Mouse (Mus musculus) CD4-positive, CD25-positive, alpha-beta regulatory T cell, adult 2 months (primary cell): ENCODE measurements at regions not wholly inside any gene's neighbourhood (a gene's known extent, or its start where the extent isn't known, plus 50 kb on each side); places are given as distances from the start of the nearest gene placed in this dataset.

ENCODE experiments used
- DNase-seq: peaks from one replicate; pipeline ENCODE4 v3.0.0-alpha.2; 2012; ENCODE audit warnings: low read depth, low spot score

DNA sequence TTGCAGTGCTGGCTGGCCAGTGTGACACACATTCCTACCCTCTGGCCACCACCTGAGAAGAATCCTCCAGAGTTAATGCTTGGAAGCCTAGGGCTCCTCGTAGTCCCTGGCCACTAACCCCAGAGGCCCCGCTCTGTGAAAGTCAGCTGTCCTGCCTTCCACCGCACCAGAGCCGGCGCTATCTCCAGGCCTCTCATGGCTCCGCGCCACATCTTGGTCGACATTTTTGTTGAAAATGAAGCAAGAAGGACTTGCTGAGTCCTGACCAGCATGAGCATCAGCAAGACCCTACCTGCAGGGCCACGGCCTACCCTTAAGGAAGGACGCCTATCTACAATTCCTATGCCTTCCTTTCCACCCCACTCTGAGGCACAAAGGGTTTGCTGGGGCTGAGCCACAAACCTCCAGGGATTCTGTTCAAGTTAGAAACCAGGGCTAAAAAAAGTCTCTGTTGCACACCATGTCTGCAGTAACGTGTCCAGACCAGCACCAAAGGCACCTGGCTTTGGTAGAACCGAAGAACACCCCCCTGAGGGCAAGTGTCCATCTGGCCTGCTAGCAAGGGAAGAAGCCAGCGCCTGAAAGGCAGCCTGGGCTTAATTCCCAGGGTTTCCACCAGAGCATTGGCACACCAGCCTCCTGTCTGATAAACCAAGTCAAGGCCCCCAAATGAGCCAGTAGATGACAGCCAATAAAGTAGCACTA lies 97.5 kb upstream of the Spred2 start:
- no peak for DNase-seq

DNA sequence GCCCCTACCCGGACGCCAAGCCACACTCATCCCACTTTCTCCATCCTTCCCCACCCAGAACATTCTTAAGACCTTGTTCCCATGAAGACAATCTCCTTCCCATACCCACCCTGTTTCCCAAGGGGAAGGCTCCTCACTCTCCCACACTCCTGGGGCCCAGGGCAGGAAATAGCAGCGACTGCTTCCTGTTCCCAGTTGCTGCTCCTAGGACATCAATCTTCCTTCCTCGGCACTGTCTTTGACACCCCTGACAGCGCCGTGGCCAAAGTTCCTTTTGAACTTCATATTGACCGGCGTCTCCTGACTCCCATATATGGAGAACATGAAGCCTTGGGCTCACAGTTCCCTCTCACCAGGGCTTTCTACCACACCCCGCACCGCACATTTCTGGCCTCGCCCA lies 96.2 kb upstream of the Spred2 start:
- no peak for DNase-seq

DNA sequence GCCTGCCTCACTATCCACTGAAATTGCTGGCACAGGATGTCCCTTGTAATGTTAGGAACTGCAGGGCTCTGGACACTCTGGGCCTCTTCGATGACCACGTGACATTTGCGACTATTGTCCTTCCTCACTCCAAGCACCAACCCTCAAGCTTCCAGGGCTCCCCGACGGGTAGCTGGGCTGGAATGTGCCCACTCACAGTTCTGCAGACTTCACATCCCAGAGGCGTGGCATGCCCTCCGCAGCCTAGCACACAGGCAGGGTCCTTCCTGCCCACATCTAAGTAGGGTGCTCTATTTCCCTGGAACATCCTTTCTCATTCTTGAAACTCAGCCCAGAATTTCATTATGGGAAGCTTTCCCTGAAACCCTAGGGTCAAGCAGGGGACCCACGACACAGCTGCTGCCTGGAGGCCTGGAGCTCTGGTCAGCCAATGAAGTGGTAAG lies 95.2 kb upstream of the Spred2 start:
- no peak for DNase-seq

DNA sequence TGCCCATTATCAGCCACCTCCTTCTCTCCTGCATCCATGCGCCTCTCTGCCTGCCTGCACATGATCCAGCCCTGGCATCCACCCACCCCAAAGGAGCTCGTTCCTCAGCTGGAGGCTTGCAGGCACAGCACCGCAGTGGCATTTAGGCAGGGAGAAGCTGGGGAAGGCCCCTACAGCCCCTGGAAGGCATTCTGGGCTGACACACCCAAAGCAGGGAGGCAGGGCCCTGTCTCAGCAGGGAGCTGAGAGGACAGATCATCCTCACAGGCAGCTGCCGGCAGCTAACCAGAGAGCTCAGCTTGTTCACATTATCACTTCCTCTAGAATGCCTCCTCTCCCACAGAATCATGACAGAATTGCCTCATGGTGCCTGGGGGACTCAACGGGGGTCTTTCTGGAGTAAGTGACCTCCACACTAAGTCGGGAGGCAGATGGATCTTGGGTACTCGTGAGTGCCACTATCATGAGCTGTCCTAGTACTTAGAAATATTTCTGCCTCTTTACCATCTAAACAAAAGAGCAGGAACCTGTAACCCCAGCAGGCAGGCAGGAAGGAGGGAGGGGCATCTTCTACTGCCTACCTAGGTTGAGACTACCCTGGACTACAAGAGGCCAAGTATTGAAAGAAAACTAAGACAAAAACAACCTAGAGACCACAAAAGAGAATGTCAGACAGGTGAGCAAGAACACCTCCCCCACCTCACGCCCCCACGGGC lies 94.5 kb upstream of the Spred2 start:
- peak; percentile 38 for DNase-seq

DNA sequence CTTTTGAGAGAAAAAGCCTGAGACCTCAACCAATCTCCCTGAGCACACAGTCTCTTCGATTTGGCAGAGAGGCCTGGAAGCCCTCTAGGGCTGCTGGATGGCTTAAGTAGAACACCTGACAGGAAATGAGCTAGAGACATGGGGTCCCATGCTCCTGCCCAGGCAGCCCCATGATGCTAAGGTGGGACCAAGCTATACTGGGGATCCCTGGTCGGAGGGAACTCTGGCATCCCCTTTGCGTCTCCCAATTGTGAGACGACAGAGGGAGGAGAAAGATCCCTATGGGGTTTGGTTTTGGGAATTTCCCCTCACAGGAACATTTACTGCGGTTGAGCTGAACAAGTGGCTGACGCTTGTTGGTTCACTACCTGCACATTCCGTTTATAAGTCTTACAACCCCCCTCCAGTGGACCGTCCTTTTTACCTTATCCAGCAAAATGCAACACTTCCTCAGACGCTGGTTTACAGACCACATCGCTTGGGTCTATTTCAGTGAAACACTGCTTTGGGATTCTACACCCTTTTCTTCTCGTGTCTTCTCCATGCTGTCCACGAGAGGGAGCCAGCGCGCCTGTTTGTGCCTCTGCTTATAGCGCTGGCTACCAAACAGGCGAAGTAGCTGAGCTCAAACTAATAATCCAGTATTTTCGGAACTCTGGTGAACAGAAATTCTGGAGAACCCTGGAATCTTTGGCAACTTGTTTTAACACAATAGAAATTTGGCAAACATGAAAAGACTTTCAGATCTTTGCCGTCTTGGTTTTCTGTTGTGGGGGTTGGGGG lies 93.7 kb upstream of the Spred2 start:
- peak; percentile 91 for DNase-seq

DNA sequence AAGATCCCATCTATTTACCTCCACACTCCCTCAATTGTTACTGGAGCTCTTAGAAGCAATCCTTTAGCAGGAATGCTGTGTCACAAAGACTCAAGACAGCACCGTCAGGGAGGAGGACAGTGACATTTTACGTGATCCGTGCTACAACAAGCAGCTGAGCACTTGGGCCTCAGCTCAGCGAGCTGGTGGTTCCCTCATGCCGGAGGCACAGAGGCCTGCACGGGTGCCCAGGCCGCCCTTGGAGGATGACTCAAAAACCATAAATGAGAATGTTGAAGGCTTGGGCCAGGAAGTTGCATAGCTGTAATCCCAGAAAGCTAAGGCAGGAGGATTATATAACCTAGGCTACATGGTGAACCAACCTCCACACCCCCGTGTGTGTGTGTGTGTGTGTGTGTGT lies 89.6 kb upstream of the Spred2 start:
- no peak for DNase-seq

DNA sequence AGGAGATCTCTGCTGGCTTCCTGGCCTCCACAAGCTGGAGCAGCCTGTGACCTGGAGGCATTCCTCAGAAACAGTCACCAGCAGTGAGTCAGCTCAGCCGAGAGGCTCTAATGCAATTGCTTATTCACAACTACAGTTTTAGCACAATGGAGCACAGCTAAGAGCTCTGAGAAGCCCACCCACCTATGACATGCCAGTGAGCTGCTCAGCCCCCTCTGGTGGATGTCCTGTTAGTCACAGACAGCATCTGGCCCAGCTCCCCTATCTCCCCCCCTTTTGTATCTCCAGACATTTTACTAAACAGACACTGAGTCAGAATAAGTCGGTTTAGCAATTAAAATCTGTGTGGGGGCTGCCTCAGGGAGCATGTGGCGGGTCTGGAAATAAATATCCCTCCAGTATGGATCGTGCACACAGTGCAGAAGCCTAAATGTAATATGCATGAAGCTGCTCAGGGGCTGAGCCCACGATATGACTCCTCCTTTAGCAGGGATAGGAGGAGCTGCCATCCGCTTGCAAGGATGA lies 88.9 kb upstream of the Spred2 start:
- DNase-seq: no peak

DNA sequence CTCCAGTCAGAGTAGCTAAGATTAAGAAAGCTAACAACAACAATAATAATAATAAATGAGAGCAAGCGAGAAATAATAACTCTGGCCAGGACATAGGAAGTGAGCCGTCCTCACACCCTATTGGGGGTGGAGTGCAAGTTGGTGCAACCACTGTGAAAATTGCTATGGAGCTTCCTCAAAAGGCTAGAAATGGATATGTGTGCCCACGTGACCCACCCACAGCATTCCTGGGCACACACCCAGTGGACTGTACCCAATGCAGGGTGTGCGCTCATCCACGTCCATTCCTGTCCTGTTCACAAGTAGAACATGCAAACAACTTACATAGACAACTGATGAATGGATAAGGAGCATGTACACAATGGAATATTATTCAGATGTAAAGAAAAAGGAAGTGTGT lies 85.2 kb upstream of the Spred2 start:
- DNase-seq: no peak

DNA sequence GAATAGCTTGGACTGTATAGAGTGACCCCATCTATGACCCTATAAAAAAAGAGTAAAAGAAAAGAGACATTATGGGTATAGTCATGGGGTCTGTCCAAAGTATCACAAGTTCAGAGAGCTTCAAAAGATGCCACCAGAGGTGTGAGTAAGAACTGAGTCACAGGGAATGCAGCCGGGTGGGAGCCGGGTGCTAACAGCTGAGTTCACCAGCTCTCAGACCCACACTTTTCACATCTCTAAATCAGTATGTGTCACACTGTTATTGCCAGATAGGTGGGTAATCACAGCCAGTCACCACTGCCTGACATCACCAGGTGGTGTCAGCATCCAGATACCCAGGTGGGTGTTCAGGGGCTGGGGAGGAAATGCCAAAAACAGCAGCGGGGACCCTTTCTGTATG lies 81.1 kb upstream of the Spred2 start:
- no peak for DNase-seq

DNA sequence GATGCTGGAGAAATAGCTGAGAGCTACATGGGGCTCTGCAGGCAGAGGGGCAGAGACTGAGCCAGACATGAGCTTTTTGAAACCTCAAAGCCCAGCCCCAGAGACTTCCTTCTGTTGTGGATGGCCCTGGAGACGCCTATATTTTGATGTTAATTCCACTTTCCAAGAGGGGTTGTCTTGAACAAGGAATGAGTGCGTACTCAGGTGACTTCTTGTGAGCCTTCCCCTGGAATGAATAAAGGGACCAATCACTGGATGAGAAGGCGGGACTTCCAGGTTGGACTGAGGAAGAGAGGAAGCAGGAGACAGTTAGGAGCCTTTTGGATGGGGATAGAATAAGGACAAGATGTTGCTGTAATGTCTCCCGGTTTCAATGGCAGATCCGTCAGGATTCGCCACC lies 76.3 kb upstream of the Spred2 start:
- DNase-seq: no peak

DNA sequence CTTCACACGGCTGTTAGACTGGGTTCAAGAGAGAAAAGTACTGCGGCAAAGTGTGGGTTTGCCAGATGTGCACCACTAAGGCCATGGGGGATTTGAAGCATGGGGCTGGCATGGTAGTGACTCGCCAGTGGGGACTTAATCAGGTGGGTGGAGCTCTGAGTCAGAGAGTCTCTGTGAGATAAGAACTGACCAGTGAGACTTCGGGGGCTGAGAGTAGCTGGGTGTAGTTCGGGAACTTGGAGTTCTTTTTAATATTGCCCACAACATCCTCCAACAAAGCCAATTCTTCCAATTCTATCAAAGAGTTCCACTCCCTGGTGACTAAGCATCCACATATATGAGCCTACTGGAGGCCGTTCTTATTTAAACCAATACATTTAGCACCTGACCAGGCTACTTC lies 75.8 kb upstream of the Spred2 start:
- no peak for DNase-seq

DNA sequence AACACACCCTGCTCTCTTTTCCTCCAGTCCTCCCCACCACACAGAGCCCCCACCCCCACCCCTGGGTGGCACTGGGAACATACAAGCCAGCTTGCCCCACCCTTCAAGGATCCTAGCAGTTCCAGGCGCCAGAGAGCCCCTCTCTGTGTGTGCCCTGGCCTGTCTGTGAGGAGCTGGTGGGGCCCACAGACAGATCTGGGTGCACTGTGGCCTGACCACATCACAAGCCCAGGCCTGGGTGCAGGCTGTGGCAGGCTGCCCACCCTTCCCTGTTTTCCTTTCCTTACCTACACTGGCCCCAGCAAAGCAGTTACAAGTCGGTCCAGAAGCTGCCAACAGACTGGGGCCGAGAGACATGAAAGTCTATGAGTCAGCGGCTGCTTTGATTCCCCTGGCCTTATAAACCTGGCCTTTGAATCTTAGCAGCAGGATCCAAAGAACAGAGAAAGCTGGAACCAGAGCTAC lies 74.8 kb upstream of the Spred2 start:
- no peak for DNase-seq

DNA sequence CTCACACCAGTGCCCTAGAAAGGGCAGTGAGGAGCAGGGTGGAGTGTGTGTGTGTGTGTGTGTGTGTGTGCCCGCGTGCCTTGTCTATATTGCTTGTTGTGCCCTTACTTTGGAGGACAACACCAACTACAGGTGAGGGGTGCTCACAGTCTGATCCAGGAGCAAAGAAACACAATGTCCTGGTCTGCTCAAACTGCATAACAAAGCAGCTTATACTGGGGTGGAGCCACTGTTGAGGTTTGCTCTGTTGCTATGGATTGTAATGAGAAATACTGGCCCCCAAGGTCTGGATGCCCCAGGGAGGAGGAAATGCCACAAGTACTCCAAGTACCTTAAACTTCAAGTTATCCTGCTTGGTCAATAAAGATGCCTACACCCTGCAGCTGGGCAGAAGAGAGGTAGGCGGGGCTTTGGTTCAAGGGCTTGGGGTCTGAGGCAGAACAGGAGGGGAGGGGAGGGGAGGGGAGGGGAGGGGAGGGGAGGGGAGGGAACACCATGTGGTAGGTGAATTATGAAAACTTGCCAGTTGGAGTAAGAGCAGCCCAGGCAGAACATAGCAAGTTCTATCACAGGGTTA lies 74.2 kb upstream of the Spred2 start:
- no peak for DNase-seq

DNA sequence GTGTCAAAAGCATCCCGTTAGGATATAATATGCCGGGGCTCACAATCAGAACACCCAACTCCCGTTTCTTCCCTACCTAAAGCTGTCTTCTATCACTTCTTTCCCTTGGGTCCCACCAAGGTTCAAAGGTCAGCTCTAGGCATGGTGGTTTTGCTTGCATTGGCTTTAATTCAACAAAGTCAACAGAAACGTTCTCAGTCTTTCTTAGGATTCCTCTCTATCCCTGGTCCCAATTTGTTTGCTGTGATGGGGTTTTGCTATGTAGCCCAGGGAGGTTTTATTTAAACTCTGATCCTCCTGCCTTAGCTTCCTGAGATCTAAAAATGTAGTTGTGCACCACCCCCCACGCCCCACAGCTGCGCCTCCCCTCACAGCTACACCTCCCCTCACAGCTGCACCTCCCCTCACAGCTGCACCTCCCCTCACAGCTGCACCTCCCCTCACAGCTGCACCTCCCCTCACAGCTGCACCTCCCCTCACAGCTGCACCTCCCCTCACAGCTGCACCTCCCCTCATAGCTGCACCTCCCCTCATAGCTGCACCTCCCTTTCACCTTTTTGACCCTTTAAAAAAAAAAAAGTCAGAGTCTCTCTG lies 73.1 kb upstream of the Spred2 start:
- DNase-seq: no peak

DNA sequence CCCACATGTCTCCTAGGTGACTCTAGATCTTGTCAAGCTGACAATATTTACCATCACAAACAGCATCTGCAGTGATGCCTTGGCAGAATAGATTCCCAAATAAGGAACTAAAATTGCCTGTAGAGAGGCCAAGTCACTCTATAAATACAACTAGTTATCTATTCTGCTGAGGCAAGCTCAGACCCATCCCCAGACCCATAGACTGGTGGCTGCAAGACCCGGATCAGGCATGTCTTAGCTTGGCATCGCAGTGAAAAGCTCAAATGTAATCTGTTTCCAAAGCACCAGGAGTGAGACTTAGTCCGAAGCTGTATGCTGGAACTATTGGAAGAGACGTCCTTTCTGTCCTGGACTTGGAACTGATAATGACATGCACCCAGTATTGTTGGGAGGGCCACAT lies 62.6 kb upstream of the Spred2 start:
- DNase-seq: no peak

DNA sequence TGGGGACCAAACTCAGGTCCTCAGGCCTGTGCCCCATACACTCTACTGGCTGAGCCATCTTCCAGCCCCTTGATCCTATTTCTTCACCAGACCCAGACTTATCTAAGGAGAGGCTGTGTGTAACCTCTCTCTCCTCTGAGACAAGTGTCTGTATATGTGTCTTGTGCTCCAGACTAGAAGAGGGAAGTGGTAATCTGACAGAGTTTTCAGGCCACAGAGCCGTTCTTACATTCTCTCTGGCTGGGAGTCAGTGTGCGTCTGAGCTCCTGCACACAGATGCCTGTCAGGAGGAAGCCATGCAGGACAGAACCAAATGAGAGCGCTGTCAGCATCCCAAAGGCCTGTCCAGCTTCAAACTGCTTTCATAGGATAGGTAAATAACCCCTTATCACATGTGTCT lies 60.8 kb upstream of the Spred2 start:
- no peak for DNase-seq

DNA sequence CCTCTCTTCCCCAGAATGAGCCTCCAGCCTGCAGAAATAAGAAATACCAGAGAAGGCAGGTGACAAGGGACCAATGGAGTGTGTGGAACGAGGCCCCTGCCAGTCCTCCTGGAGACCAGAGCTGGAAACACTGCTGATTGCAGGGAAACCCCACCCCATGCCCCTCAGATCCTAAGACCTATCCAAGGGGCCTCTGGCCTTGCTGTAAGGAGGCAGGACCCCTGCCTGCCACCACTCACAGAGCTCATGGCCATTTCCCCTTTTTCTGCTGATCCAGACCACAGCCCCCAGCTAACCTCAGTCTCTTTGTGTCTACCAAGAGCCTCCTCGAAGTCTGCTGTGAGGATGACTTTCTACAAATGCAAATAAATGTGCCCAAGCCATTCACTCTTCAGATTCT lies 57.9 kb upstream of the Spred2 start:
- DNase-seq: no peak

DNA sequence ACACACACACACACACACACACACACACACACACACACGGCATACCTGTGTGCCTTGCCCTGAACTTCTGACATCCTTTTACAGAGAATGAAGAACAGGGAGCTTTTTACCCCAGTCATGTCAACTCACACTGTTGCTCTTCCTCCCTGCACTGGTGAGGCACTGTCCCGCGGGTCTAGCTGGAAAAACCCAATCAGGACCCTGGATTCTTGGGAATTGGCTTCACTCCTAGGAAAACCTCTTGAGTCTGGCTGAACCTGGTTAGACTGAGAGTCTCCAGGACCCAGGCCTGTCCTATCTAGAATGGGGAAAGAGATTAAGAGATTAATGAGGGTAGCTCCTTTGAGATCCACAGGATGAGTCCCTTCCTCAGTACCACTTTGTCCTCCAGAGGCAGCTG lies 54.5 kb upstream of the Spred2 start:
- DNase-seq: no peak

DNA sequence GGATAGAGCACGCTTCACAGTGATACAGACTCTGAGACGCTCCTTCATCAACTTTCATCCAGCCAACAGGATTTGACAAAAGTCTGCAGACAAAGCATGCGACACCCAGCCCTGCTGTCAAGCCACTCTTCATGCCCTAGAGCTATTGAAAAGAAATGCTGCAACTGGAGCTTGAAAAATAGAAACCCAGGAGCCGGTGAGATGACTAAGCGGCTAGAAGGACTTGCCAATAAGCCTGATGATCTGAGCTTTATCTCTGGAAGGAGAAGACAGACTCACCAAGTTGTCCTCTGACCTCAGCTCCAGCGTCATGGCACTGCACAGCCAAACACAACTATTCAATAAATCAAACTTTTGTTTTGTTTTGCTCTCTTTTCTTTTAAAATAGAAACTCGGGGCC lies 54.0 kb upstream of the Spred2 start:
- DNase-seq: no peak

DNA sequence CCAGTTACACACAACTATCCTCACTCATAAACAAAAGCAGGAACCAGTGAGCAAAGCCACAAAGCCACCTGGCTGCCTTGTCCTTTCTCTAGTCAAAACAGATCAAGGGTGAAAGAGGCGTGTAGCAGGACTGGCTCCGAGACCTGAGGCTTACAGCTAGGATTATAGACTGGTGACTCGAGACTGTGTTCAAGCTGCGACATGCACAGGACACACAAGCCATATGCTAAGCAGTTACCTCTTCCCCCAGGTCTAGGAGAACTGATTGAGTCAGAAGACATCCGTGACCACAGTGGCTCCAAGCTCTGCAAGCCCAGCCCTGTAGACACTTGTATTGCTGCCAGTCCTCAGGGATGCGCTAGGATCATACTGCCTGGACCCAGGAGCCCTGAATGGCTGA lies 50.4 kb upstream of the Spred2 start:
- no peak for DNase-seq
